Mouse (Mus musculus) CH12.LX (cell line): ENCODE data around the gene Gm49380. TPM values are rescaled to one million over a fixed set of nuclear protein-coding genes. Genes with fewer than 3 reads are reported as not detected.

Experiments
- DNase-seq: peaks from one replicate; pipeline ENCODE4 v3.0.0-alpha.2; 2013; ENCODE audit errors: extremely low read depth
- H3K27ac ChIP-seq: 2 replicates; pipeline ENCODE4 v1.5.1; 2012; ENCODE audit warnings: low read depth, mild to moderate bottlenecking, control low read depth, moderate library complexity; ENCODE audit not compliant: insufficient read depth
- H3K27me3 ChIP-seq: replicated peaks from 2 replicates; pipeline ENCODE3; 2012; ENCODE audit warnings: inconsistent platforms
- H3K36me3 ChIP-seq, 2 experiments: replicated peaks in 1 of 2; 2 replicates each; pipeline versions ENCODE3 to v1.6.1; 2012; ENCODE audit warnings: inconsistent platforms in 1 of 2, low read length in 1 of 2, mild to moderate bottlenecking in 1 of 2, mixed read lengths in 1 of 2, moderate library complexity in 1 of 2; ENCODE audit not compliant: control insufficient read depth in 1 of 2, insufficient read depth in 1 of 2
- H3K4me1 ChIP-seq, 2 experiments: 2 replicates each; pipeline ENCODE4 v1.6.1; 2012; ENCODE audit warnings: inconsistent platforms in 1 of 2, moderate library complexity in 1 of 2; ENCODE audit not compliant: insufficient read depth in 2 of 2, control insufficient read depth in 1 of 2
- H3K4me2 ChIP-seq: 2 replicates; pipeline ENCODE4 v1.6.1; 2012; ENCODE audit warnings: low read depth, mild to moderate bottlenecking, control low read depth; ENCODE audit not compliant: poor library complexity, insufficient read depth, severe bottlenecking
- H3K4me3 ChIP-seq, 3 experiments: fragments of 150-350 bp in 1 of 3; sonication (generic) in 1 of 3; replicated peaks in 1 of 3; 2 replicates each; pipeline versions ENCODE3 to v1.5.1; 2011 to 2012; ENCODE audit warnings: low read depth in 2 of 3, low read length in 2 of 3, mild to moderate bottlenecking in 2 of 3, moderate library complexity in 2 of 3, control low read depth in 1 of 3, improper control_type of control experiment in 1 of 3, inconsistent platforms in 1 of 3, mixed read lengths in 1 of 3; ENCODE audit not compliant: poor library complexity in 1 of 3
- H3K79me2 ChIP-seq: replicated peaks from 2 replicates; pipeline ENCODE4 v1.6.1; 2012; ENCODE audit warnings: mild to moderate bottlenecking, moderate library complexity; ENCODE audit not compliant: control insufficient read depth, poor library complexity, insufficient read depth, severe bottlenecking; ENCODE audit errors: extremely low read depth
- H3K9ac ChIP-seq: 2 replicates; pipeline ENCODE4 v1.6.1; 2012; ENCODE audit warnings: low read depth, mild to moderate bottlenecking, control low read depth, moderate library complexity; ENCODE audit not compliant: insufficient read depth
- H3K9me3 ChIP-seq: replicated peaks from 2 replicates; pipeline ENCODE3; 2012; ENCODE audit warnings: low read length, inconsistent platforms, mixed read lengths
- CHD1 ChIP-seq: IDR thresholded peaks from 2 replicates; pipeline ENCODE4 v1.6.1; 2012; ENCODE audit warnings: low read depth, low read length, improper control_type of control experiment, inconsistent platforms
- CTCF ChIP-seq, 2 experiments: IDR thresholded peaks in 1 of 2; conservative IDR thresholded peaks in 1 of 2; 2 replicates each; pipeline ENCODE4 v1.5.1; 2011 to 2012; ENCODE audit warnings: low read depth in 2 of 2, low read length in 2 of 2, improper control_type of control experiment in 1 of 2, inconsistent platforms in 1 of 2, mild to moderate bottlenecking in 1 of 2, moderate library complexity in 1 of 2
- KAT2A ChIP-seq: IDR thresholded peaks from 2 replicates; pipeline ENCODE4 v1.6.1; 2012; ENCODE audit warnings: low read length, improper control_type of control experiment, inconsistent platforms; ENCODE audit not compliant: insufficient replicate concordance
- MAZ ChIP-seq: IDR thresholded peaks from 2 replicates; pipeline ENCODE4 v1.6.1; 2012; ENCODE audit warnings: low read depth, mild to moderate bottlenecking, inconsistent platforms, low read length, improper control_type of control experiment, moderate library complexity
- MYC ChIP-seq: IDR thresholded peaks from 2 replicates; pipeline ENCODE4 v1.6.1; 2011; ENCODE audit warnings: low read depth, mild to moderate bottlenecking, improper control_type of control experiment, low read length
- NELFE ChIP-seq: IDR thresholded peaks from 2 replicates; pipeline ENCODE4 v1.6.1; 2011; ENCODE audit warnings: low read depth, low read length, improper control_type of control experiment
- POLR2A ChIP-seq: IDR thresholded peaks from 2 replicates; pipeline ENCODE4 v1.6.1; 2011; ENCODE audit warnings: low read depth, mild to moderate bottlenecking, improper control_type of control experiment, low read length
- POLR2AphosphoS2 ChIP-seq: IDR thresholded peaks from 2 replicates; pipeline ENCODE4 v1.6.1; 2011; ENCODE audit warnings: low read depth, low read length, improper control_type of control experiment
- RAD21 ChIP-seq: IDR thresholded peaks from 2 replicates; pipeline ENCODE4 v1.6.1; 2011; ENCODE audit warnings: low read depth, mild to moderate bottlenecking, low read length, improper control_type of control experiment, moderate library complexity
- UBTF ChIP-seq: IDR thresholded peaks from 2 replicates; pipeline ENCODE4 v1.6.1; 2012; ENCODE audit warnings: low read depth, mild to moderate bottlenecking, inconsistent platforms, low read length, improper control_type of control experiment, moderate library complexity
- USF1 ChIP-seq: IDR thresholded peaks from 2 replicates; pipeline ENCODE4 v1.6.1; 2014; ENCODE audit warnings: low read depth, mild to moderate bottlenecking, inconsistent platforms, low read length, improper control_type of control experiment
- ZC3H11A ChIP-seq: IDR thresholded peaks from 2 replicates; pipeline ENCODE4 v1.6.1; 2012; ENCODE audit warnings: low read depth, mild to moderate bottlenecking, inconsistent platforms, low read length, improper control_type of control experiment
- dilution Hi-C: fragments of 300-500 bp; cut with MboI; formaldehyde crosslinking; loops from 2 replicates; pipeline ENCODE4 v1.14.3; 2020; ENCODE audit warnings: low sequenced_read_pairs; ENCODE audit not compliant: extremely low pct_unique_long_range_greater_than_20kb, extremely low pct_ligation_motif_present
- in situ Hi-C: fragments of 300-500 bp; cut with MboI; formaldehyde crosslinking; loops from 3 replicates; pipeline ENCODE4 v1.14.3; 2019; ENCODE audit warnings: low sequenced_read_pairs, low pct_ligation_motif_present, low pct_unique_long_range_greater_than_20kb, mixed read lengths
- polyA plus RNA-seq: library from polyadenylated mRNA; unstranded; fragments of >175 nt; gene quantifications from 2 replicates; pipeline ENCODE4 v1.2.1, GENCODE M21; 2012; ENCODE audit warnings: low read depth; ENCODE audit not compliant: insufficient read length
- total RNA-seq, 2 experiments: library from RNA; depleted of rRNA; stranded (reverse); fragments of 300-350 nt in 1 of 2; fragments of >200 nt in 1 of 2; gene quantifications; 2 replicates each; pipeline ENCODE4 v1.2.3; 2012 to 2014

The Gm49380 gene
- total and polyA plus RNA-seq, 3 experiments = not detected

DNA sequence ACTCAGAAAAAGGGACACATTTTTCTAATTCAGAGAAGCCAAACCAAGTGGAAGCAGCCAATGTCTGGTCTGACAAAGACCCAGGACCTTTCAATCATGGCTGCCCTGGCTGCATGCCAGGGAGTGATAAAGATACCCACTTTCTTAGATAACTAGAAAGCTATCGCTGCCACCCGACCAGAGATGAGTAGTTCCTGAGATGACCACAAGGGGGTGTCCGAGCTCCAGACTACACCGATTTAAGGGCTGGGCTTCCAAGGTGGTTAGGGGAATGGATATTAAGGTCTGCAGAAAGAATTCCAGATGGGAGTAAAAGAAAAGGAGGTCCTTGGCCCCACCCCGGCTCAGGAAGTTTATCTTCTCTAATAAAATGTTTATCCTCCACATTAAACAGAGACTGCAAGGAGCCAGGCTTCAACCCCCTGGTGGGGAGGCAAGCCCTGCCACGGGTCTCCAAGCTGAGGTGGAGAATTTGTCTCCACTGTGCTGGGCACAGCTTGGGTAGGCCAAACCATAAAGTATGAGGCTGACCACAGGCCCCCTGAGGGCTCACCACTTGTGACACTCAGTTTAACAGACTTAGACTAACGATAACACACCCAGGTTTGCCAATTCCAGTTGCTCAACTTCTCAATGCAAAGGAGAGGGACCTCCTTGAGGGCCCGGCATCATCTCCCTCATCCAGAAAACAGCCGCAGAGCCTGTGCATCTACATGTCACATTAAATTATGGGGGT, 3.8 kb downstream of the Gm49380 start:
- dilution Hi-C loops = no loop called here
- peak; percentile 64 for TF ChIP-seq RAD21
- TF ChIP-seq CTCF (conservative IDR thresholded peaks at IDR 0.05 in 1 of 2, IDR thresholded peaks at IDR 0.05 in 1 of 2; ENCODE audit: low read depth in 2 of 2, low read length in 2 of 2) = peak; percentile 73 to 78
- TF ChIP-seq USF1 = no peak
- TF ChIP-seq, all 38 proteins: peak for 2
- H3K36me3 ChIP-seq = peaks cover 32 to 58% of the 10 kb centered on the region in 2 experiments
- no peaks in the 10 kb centered on the region for H3K9me3 ChIP-seq
- no peaks in the 10 kb centered on the region for H3K27me3 ChIP-seq
- peak; percentile 66 for DNase-seq
- H3K4me3 ChIP-seq = peak overlapping the region in 1 of 3 experiments; percentile 6
- H3K9ac ChIP-seq = no peak overlapping the region; the same call in 1 of the 2 replicates
- H3K79me2 ChIP-seq = peaks cover 42% of the 10 kb centered on the region
- H3K4me1 ChIP-seq = peaks cover 10 to 59% of the 10 kb centered on the region in 2 experiments
- no peak overlapping the region for H3K27ac ChIP-seq
- in situ Hi-C loops = no loop called here
- peak overlapping the region; percentile 64 for H3K4me2 ChIP-seq

DNA sequence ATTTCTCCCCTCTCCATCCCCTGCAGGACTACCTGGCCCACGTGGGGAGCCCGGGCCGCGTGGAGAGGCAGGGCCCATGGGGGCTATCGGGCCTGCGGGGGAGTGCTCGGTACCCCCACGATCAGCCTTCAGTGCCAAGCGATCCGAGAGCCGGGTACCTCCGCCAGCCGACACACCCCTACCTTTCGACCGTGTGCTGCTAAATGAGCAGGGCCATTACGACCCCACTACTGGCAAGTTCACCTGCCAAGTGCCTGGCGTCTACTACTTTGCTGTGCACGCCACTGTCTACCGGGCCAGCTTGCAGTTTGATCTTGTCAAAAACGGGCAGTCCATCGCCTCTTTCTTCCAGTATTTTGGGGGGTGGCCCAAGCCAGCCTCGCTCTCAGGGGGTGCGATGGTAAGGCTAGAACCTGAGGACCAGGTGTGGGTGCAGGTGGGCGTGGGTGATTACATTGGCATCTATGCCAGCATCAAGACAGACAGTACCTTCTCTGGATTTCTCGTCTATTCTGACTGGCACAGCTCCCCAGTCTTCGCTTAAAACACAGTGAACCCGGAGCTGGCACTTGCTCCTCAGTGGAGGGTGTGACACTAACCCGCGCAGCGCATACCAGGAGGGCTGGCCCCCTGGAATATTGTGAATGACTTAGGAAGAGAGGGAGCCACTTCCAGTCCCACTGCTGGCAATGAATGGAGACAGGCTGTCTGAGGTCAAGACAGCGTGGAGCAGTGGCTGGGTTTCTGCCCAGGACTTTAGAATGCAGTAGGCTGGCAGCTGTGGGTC, 4.8 kb downstream of the Gm49380 start:
- H3K9ac ChIP-seq = no peak overlapping the region; the same call in 1 of the 2 replicates
- dilution Hi-C loops = no loop called here
- no peak overlapping the region for H3K4me3 ChIP-seq
- peaks cover 8 to 52% of the 10 kb centered on the region in 2 experiments for H3K4me1 ChIP-seq
- DNase-seq = no peak
- H3K27ac ChIP-seq = no peak overlapping the region
- no peaks in the 10 kb centered on the region for H3K9me3 ChIP-seq
- in situ Hi-C loops = no loop called here
- H3K4me2 ChIP-seq = 0 out of 2 replicates have a peak overlapping the region, but pooled peaks have one; percentile 64
- peaks cover 36 to 68% of the 10 kb centered on the region in 2 experiments for H3K36me3 ChIP-seq
- H3K79me2 ChIP-seq = peaks cover 42% of the 10 kb centered on the region
- TF ChIP-seq NELFE (no peak), ZC3H11A (no peak), CHD1 (no peak), MAZ (no peak)
- H3K27me3 ChIP-seq = no peaks in the 10 kb centered on the region

DNA sequence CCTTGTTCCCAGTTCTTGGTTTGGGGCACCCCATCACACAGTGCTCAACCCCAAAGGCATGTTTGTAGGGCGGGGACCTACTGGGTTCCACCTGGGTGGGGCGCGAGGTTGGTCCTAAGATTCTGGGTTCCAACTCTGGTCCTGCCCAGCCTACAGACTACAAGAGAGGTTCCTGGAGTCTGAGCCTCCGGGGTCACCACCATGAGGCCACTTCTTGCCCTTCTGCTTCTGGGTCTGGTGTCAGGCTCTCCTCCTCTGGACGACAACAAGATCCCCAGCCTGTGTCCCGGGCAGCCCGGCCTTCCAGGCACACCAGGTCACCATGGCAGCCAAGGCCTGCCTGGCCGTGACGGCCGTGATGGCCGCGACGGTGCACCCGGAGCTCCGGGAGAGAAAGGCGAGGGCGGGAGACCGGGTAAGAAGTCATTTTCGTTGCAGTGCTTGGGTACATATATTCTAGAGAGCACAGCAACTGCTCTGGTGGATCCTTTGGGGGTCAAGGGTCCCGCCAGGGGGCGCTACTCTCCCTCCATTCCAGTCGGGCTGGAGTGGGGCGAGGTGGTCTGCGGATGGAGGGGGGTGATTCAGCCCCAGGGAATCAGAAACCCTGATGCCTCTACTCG, 5.6 kb downstream of the Gm49380 start:
- Histone ChIP-seq H3K4me2 (no peak overlapping the region), H3K79me2 (peaks cover 41% of the 10 kb centered on the region), H3K27ac (no peak overlapping the region), H3K27me3 (no peaks in the 10 kb centered on the region), H3K9me3 (no peaks in the 10 kb centered on the region), H3K4me1 (peaks cover 8 to 52% of the 10 kb centered on the region in 2 experiments), H3K9ac (no peak overlapping the region), H3K4me3 (no peak overlapping the region), H3K36me3 (peaks cover 36 to 76% of the 10 kb centered on the region in 2 experiments)
- no peak for DNase-seq
- dilution Hi-C loops (no loop called here), in situ Hi-C loops (no loop called here)
- no peak for TF ChIP-seq MYC
- no peak for TF ChIP-seq UBTF
- no peak for TF ChIP-seq KAT2A
- peak; percentile 7 to 30; a peak in 2 of 4 replicates for TF ChIP-seq CTCF (conservative IDR thresholded peaks at IDR 0.05 in 1 of 2, IDR thresholded peaks at IDR 0.05 in 1 of 2; ENCODE audit: low read depth in 2 of 2, low read length in 2 of 2)
- no peak for TF ChIP-seq POLR2A
- no peak for TF ChIP-seq POLR2AphosphoS2
